In genomic region chr2:112380131-112380530, GRCm38 (mm10) we compare ENCODE assay signal across 9 mouse cellular contexts. TPM values are rescaled to one million over a fixed set of nuclear protein-coding genes. Genes with fewer than 3 reads are reported as not detected.
DNase-seq lines count a peak whose midpoint lies in the region; TF ChIP-seq lines count a peak whose summit lies in the region.
"Had no signal": no experiment of that assay in that cellular context is flagged by ENCODE, and none has a peak within 500 bp of the region (broad histone marks: within the 10 kb centered on the region; RNA-seq: fewer than 3 reads in every experiment).

No protein-coding gene starts in this region.

- H3K27me3 ChIP-seq in cerebellum, adult 2 months (ENCODE audit: control insufficient read depth, insufficient read depth, low read length): no peaks in the 10 kb centered on the region
- no peaks in the 10 kb centered on the region for H3K27me3 ChIP-seq in spleen, adult 2 months (ENCODE audit: control insufficient read depth, insufficient read depth, low read length)

- DNase-seq in cerebellum, adult 2 months: no peak
- no peak for DNase-seq in cerebellum, adult 9-10 months
- no peak for DNase-seq in spleen, adult 2 months (ENCODE audit: low read depth in 1 of 2, low spot score in 2 of 2)
- no peak for DNase-seq in spleen, adult 12 weeks (ENCODE audit: low spot score)
- peak; percentile 9 for DNase-seq in liver
- DNase-seq in ovary, postnatal 36 days (ENCODE audit: low spot score): no peak
- no peak for DNase-seq in cerebellum, postnatal 36 days
- no peak for DNase-seq in T-cell, adult 2 months (ENCODE audit: low spot score)
- DNase-seq: cerebellum, postnatal 14 days had no signal

- no peaks in the 10 kb centered on the region; the same call in 1 of the 2 replicates for H3K4me1 ChIP-seq in cerebellum, adult 2 months (ENCODE audit: control insufficient read depth, insufficient read depth, low read length)
- H3K4me1 ChIP-seq in spleen, adult 2 months (ENCODE audit: control insufficient read depth, insufficient read depth, insufficient read length): peaks cover 3% of the 10 kb centered on the region; the same call in 1 of the 2 replicates

- no peak for TF ChIP-seq CTCF in cerebellum, adult 2 months (IDR thresholded peaks at IDR 0.05; ENCODE audit: borderline replicate concordance, insufficient read depth, low read depth, low read length)
- no peak for TF ChIP-seq CTCF in spleen, adult 2 months (IDR thresholded peaks at IDR 0.05; ENCODE audit: extremely low read depth, insufficient read depth, insufficient read length, insufficient replicate concordance)

- 25% methylated on average over 8 of the region's 8 CpGs for WGBS in cerebellum, adult 2 months
- 34% methylated on average over 8 of the region's 8 CpGs for WGBS in spleen, adult 2 months

- no peak overlapping the region for H3K27ac ChIP-seq in cerebellum, adult 2 months (ENCODE audit: insufficient read depth, low read length)
- H3K27ac ChIP-seq in spleen, adult 2 months (ENCODE audit: insufficient read depth, low read length): no peak overlapping the region

- no peak for TF ChIP-seq POLR2A in cerebellum, adult 2 months (IDR thresholded peaks at IDR 0.05; ENCODE audit: borderline replicate concordance, insufficient read depth, low read length)
- no peak for TF ChIP-seq POLR2A in spleen, adult 2 months (IDR thresholded peaks at IDR 0.05; ENCODE audit: low read depth, low read length)

- no peaks in the 10 kb centered on the region for H3K36me3 ChIP-seq in spleen, adult 2 months (ENCODE audit: control insufficient read depth, insufficient read depth, low read length)

- peak overlapping the region; percentile 22 for H3K4me3 ChIP-seq in cerebellum, adult 2 months (replicated peaks; ENCODE audit: insufficient read depth, low read depth, low read length)
- H3K4me3 ChIP-seq in spleen, adult 2 months (ENCODE audit: extremely low read depth, insufficient read depth, insufficient read length): peak overlapping the region; percentile 8; the same call in 1 of the 2 replicates

RNA-seq across cellular contexts. Expression of gene Katnbl1, which starts 1.1 kb away (rescaled TPM):
- polyA plus RNA-seq in cerebellum, adult 2 months (2012; rRNA removed): 10.7 and 11.3 TPM in 2 replicates
- polyA plus RNA-seq in spleen, adult 2 months (2012; rRNA removed): 0.57 and 0.58 TPM in 2 replicates

RNA-seq across cellular contexts. Expression of gene Emc4, which starts 12.3 kb away (rescaled TPM):
- 249 and 256 TPM in 2 replicates for polyA plus RNA-seq in cerebellum, adult 2 months (2012; rRNA removed)
- 28.6 and 32.5 TPM in 2 replicates for polyA plus RNA-seq in spleen, adult 2 months (2012; rRNA removed)
